Comparison of ENCODE assay signal across 9 mouse cellular contexts in genomic region chr16:77662107-77662518, GRCm38 (mm10).
DNase-seq lines count a peak whose midpoint lies in the region; ATAC-seq and TF ChIP-seq lines count a peak whose summit lies in the region.
"Had no signal": no experiment of that assay in that cellular context is flagged by ENCODE, and none has a peak within 500 bp of the region (broad histone marks: within the 10 kb centered on the region; RNA-seq: fewer than 3 reads in every experiment).

No protein-coding gene starts in this region.

- H3K27ac ChIP-seq in kidney, postnatal 0 days = no peak overlapping the region
- H3K27ac ChIP-seq in embryonic facial prominence, embryonic 12.5 days = peak overlapping the region; percentile 72; the same call in 1 of the 2 replicates
- no peak overlapping the region for H3K27ac ChIP-seq in intestine, embryonic 16.5 days (ENCODE audit: low read length)
- H3K27ac ChIP-seq in midbrain, embryonic 16.5 days (ENCODE audit: low read length) = peak overlapping the region; percentile 89

- no peaks in the 10 kb centered on the region; the same call in 1 of the 2 replicates for H3K4me1 ChIP-seq in kidney, postnatal 0 days (replicated peaks; ENCODE audit: insufficient read depth, low read length)
- H3K4me1 ChIP-seq in embryonic facial prominence, embryonic 12.5 days = peaks cover 14% of the 10 kb centered on the region
- no peaks in the 10 kb centered on the region for H3K4me1 ChIP-seq in intestine, embryonic 16.5 days (ENCODE audit: control insufficient read depth, insufficient read depth, low read length)
- H3K4me1 ChIP-seq in midbrain, embryonic 16.5 days (ENCODE audit: control insufficient read depth, insufficient read depth, low read length) = peaks cover 32% of the 10 kb centered on the region

- DNase-seq in kidney, postnatal 0 days (ENCODE audit: low spot score) = peak; percentile 67
- DNase-seq in kidney, postnatal 4 days = no peak
- no peak for DNase-seq in spleen, postnatal 4 days (ENCODE audit: low spot score in 2 of 2)
- no peak for DNase-seq in kidney, adult 8-10 months

- ATAC-seq in kidney, postnatal 0 days (replicated peaks; ENCODE audit: low FRiP score, low read depth) = peak; percentile 85
- peak; percentile 85 for ATAC-seq in embryonic facial prominence, embryonic 12.5 days (ENCODE audit: insufficient number of reproducible peaks, insufficient read depth, low FRiP score, low TSS enrichment)
- peak; percentile 42; the same call in 1 of the 2 replicates for ATAC-seq in intestine, embryonic 16.5 days
- ATAC-seq in midbrain, embryonic 16.5 days = peak; percentile 95
- ATAC-seq in megakaryocyte progenitor cell, adult 5-6 weeks (replicated peaks; ENCODE audit: poor library complexity) = no peak

- H3K4me3 ChIP-seq in kidney, postnatal 0 days (replicated peaks; ENCODE audit: low read depth, low read length) = no peak overlapping the region
- H3K4me3 ChIP-seq in embryonic facial prominence, embryonic 12.5 days = no peak overlapping the region
- H3K4me3 ChIP-seq in intestine, embryonic 16.5 days (ENCODE audit: low read length) = no peak overlapping the region
- no peak overlapping the region for H3K4me3 ChIP-seq in midbrain, embryonic 16.5 days (ENCODE audit: low read depth, low read length)
- H3K4me3 ChIP-seq: myocyte had no signal

- no peaks in the 10 kb centered on the region for H3K27me3 ChIP-seq in kidney, postnatal 0 days (ENCODE audit: insufficient read depth, low read length)
- no peaks in the 10 kb centered on the region for H3K27me3 ChIP-seq in embryonic facial prominence, embryonic 12.5 days
- no peaks in the 10 kb centered on the region for H3K27me3 ChIP-seq in intestine, embryonic 16.5 days (replicated peaks; ENCODE audit: control insufficient read depth, insufficient read depth, low read length)
- H3K27me3 ChIP-seq in midbrain, embryonic 16.5 days (ENCODE audit: control insufficient read depth, insufficient read depth, low read depth, low read length) = no peaks in the 10 kb centered on the region

- H3K9me3 ChIP-seq in kidney, postnatal 0 days (replicated peaks; ENCODE audit: low read length) = no peaks in the 10 kb centered on the region
- H3K9me3 ChIP-seq in embryonic facial prominence, embryonic 12.5 days = no peaks in the 10 kb centered on the region
- no peaks in the 10 kb centered on the region for H3K9me3 ChIP-seq in intestine, embryonic 16.5 days (ENCODE audit: control insufficient read depth, low read length)
- no peaks in the 10 kb centered on the region for H3K9me3 ChIP-seq in midbrain, embryonic 16.5 days (replicated peaks; ENCODE audit: control insufficient read depth, low read length, poor library complexity, severe bottlenecking)

- no peaks in the 10 kb centered on the region for H3K36me3 ChIP-seq in kidney, postnatal 0 days (ENCODE audit: insufficient read depth, low read length)
- H3K36me3 ChIP-seq in embryonic facial prominence, embryonic 12.5 days = no peaks in the 10 kb centered on the region
- H3K36me3 ChIP-seq in intestine, embryonic 16.5 days (ENCODE audit: control insufficient read depth, insufficient read depth, low read length) = no peaks in the 10 kb centered on the region
- no peaks in the 10 kb centered on the region for H3K36me3 ChIP-seq in midbrain, embryonic 16.5 days (ENCODE audit: control insufficient read depth, insufficient read depth, low read length)

- no peak overlapping the region for H3K4me2 ChIP-seq in kidney, postnatal 0 days (ENCODE audit: low read length)
- H3K4me2 ChIP-seq in embryonic facial prominence, embryonic 12.5 days (replicated peaks) = peak overlapping the region; percentile 13; the same call in 1 of the 2 replicates
- H3K4me2 ChIP-seq in intestine, embryonic 16.5 days (ENCODE audit: low read depth, low read length) = no peak overlapping the region
- H3K4me2 ChIP-seq in midbrain, embryonic 16.5 days (ENCODE audit: low read length) = peak overlapping the region; percentile 43

- 20% methylated on average over 4 of the region's 4 CpGs for WGBS in kidney, postnatal 0 days
- WGBS in embryonic facial prominence, embryonic 12.5 days = 7% methylated on average over 4 of the region's 4 CpGs
- WGBS in intestine, embryonic 16.5 days = 31% methylated on average over 4 of the region's 4 CpGs
- 4% methylated on average over 4 of the region's 4 CpGs for WGBS in midbrain, embryonic 16.5 days

- H3K9ac ChIP-seq in kidney, postnatal 0 days (ENCODE audit: low read depth, low read length) = no peak overlapping the region
- H3K9ac ChIP-seq in embryonic facial prominence, embryonic 12.5 days = no peak overlapping the region
- H3K9ac ChIP-seq in intestine, embryonic 16.5 days (ENCODE audit: low read depth, low read length) = no peak overlapping the region
- H3K9ac ChIP-seq in midbrain, embryonic 16.5 days (ENCODE audit: low read depth, low read length) = peak overlapping the region; percentile 4; the same call in 1 of the 2 replicates

- TF ChIP-seq CTCF in kidney, postnatal 0 days (IDR thresholded peaks at IDR 0.05; ENCODE audit: low read depth) = no peak

Comparison
In these comparisons a context has a peak if more than half of its experiments do, and no peak if none do; other contexts are left out.
1. H3K27ac ChIP-seq: peak in embryonic facial prominence, embryonic 12.5 days (single experiment) and midbrain, embryonic 16.5 days (single experiment); none in kidney, postnatal 0 days (single experiment) and intestine, embryonic 16.5 days (single experiment).
2. H3K4me2 ChIP-seq: peak in embryonic facial prominence, embryonic 12.5 days (single experiment) and midbrain, embryonic 16.5 days (single experiment); none in kidney, postnatal 0 days (single experiment) and intestine, embryonic 16.5 days (single experiment).